Mouse (Mus musculus) limb, embryonic 14.5 days (tissue): ENCODE data around the gene Alox5ap. TPM values are rescaled to one million over a fixed set of nuclear protein-coding genes. Genes with fewer than 3 reads are reported as not detected.

Source experiments
- ATAC-seq: fragments of 200-750 bp; cut with Nextera tagmentation; 2 replicates; pipeline ENCODE4 v1.8.0; 2017; ENCODE audit warnings: low read depth, moderate number of reproducible peaks, moderate TSS enrichment; ENCODE audit not compliant: low FRiP score
- DNase-seq: peaks from one replicate; pipeline ENCODE4 v3.0.0-alpha.2; 2015; ENCODE audit warnings: low spot score
- H3K27ac ChIP-seq: fragments of 300-500 bp; sonication (generic); replicated peaks from 2 replicates; pipeline ENCODE4 v1.5.1; 2014; ENCODE audit warnings: low read depth, mild to moderate bottlenecking, low read length, moderate library complexity, mixed read lengths
- H3K27me3 ChIP-seq: fragments of 300-500 bp; sonication (generic); 2 replicates; pipeline ENCODE4 v1.6.1; 2014; ENCODE audit warnings: low read length, mixed read lengths; ENCODE audit not compliant: control insufficient read depth, insufficient read depth
- H3K36me3 ChIP-seq: fragments of 300-500 bp; sonication (generic); 2 replicates; pipeline ENCODE4 v1.6.1; 2014; ENCODE audit warnings: mild to moderate bottlenecking, low read length, moderate library complexity, mixed read lengths; ENCODE audit not compliant: control insufficient read depth, insufficient read depth
- H3K4me1 ChIP-seq: fragments of 300-500 bp; sonication (generic); 2 replicates; pipeline ENCODE4 v1.6.1; 2014; ENCODE audit warnings: antibody characterized with exemption, low read length, mixed read lengths; ENCODE audit not compliant: control insufficient read depth, insufficient read depth
- H3K4me2 ChIP-seq: fragments of 300-500 bp; sonication (generic); replicated peaks from 2 replicates; pipeline ENCODE4 v1.6.1; 2014; ENCODE audit warnings: low read depth, mild to moderate bottlenecking, low read length, moderate library complexity; ENCODE audit not compliant: severe bottlenecking
- H3K4me3 ChIP-seq: fragments of 300-500 bp; sonication (generic); replicated peaks from 2 replicates; pipeline ENCODE4 v1.5.1; 2014; ENCODE audit warnings: low read length
- H3K9ac ChIP-seq: fragments of 300-500 bp; sonication (generic); 2 replicates; pipeline ENCODE4 v1.6.1; 2014; ENCODE audit warnings: mild to moderate bottlenecking, low read depth, low read length, moderate library complexity; ENCODE audit not compliant: severe bottlenecking
- H3K9me3 ChIP-seq: fragments of 300-500 bp; sonication (generic); 2 replicates; pipeline ENCODE4 v1.6.1; 2016; ENCODE audit warnings: low read length; ENCODE audit not compliant: control insufficient read depth
- POLR2A ChIP-seq: fragments of 200-500 bp; IDR thresholded peaks from 2 replicates; pipeline ENCODE4 v1.8.0; 2012; ENCODE audit warnings: inconsistent platforms, mild to moderate bottlenecking, moderate library complexity, borderline replicate concordance; ENCODE audit not compliant: insufficient read depth, insufficient read length; ENCODE audit errors: extremely low read depth
- WGBS: fragments of 180-500 bp; shearing (Covaris S2); extraction: QIAGEN DNeasy Blood & Tissue Kit; methylation state at CpG from one replicate; pipeline ENCODE4 v1.1.7; 2014; 5-methylcytosine and 5-hydroxymethylcytosine counted together
- polyA plus RNA-seq, 2 experiments: library from polyadenylated mRNA; depleted of rRNA in 1 of 2; stranded (reverse) in 1 of 2; unstranded in 1 of 2; fragments of >200 nt; fragmentation: Nextera tagmentation in 1 of 2; extraction: Ambion mirVana in 1 of 2; gene quantifications; 2 replicates each; pipeline versions ENCODE4 v1.2.1 to v1.2.3; 2012 to 2014

The Alox5ap gene
- polyA plus RNA-seq (2012; rRNA removed) (18.6 and 21.6 TPM in 2 replicates), polyA plus RNA-seq (2014; fragmentation: Nextera tagmentation; extraction: Ambion mirVana) (16.1 and 18.7 TPM in 2 replicates)

- no peak within 1 kb of the TSS for H3K4me2 ChIP-seq
- ATAC-seq (no peak), DNase-seq (no peak)
- 48% methylated on average over 4 of the region's 4 CpGs for WGBS
- H3K27ac ChIP-seq = no peak within 1 kb of the TSS
- peaks cover under 1% of the 10 kb centered on the region; the same call in 1 of the 2 replicates for H3K4me1 ChIP-seq
- H3K4me3 ChIP-seq = no peak within 1 kb of the TSS
- H3K9ac ChIP-seq = no peak within 1 kb of the TSS
- TF ChIP-seq POLR2A = no peak
- no peaks in the 10 kb centered on the region for H3K27me3 ChIP-seq
- H3K36me3 ChIP-seq = no peaks in the 10 kb centered on the region
- no peaks in the 10 kb centered on the region for H3K9me3 ChIP-seq
These were observed at the start of gene Alox5ap for GRCm38 (mm10) chr5:149264405-149264804. TSS of gene Alox5ap (plus strand) at chr5:149264767.

GRCm38 (mm10) chr5:149215540-149215939 is 49.0 kb upstream of the Alox5ap start:
- DNase-seq (no peak), ATAC-seq (no peak)
- TF ChIP-seq POLR2A = no peak
- H3K4me3 ChIP-seq = no peak overlapping the region
- H3K27me3 ChIP-seq = no peaks in the 10 kb centered on the region
- H3K4me2 ChIP-seq = no peak overlapping the region
- no peaks in the 10 kb centered on the region for H3K4me1 ChIP-seq
- H3K9ac ChIP-seq = no peak overlapping the region
- no peaks in the 10 kb centered on the region for H3K9me3 ChIP-seq
- peaks cover 68% of the 10 kb centered on the region for H3K36me3 ChIP-seq
- WGBS = 99% methylated on average over 7 of the region's 7 CpGs
- no peak overlapping the region for H3K27ac ChIP-seq

GRCm38 (mm10) chr5:149217524-149218357 is 46.8 kb upstream of the Alox5ap start:
- Histone ChIP-seq H3K27me3 (no peaks in the 10 kb centered on the region), H3K27ac (no peak overlapping the region), H3K36me3 (peaks cover 46% of the 10 kb centered on the region), H3K9me3 (no peaks in the 10 kb centered on the region), H3K4me1 (no peaks in the 10 kb centered on the region), H3K4me2 (no peak overlapping the region), H3K4me3 (no peak overlapping the region), H3K9ac (no peak overlapping the region)
- DNase-seq = no peak
- ATAC-seq = no peak; the same call in 1 of the 2 replicates
- TF ChIP-seq POLR2A = no peak
- 92% methylated on average over 6 of the region's 6 CpGs for WGBS

- H3K4me2 ChIP-seq = no peak overlapping the region
- H3K36me3 ChIP-seq = peaks cover 28% of the 10 kb centered on the region
- H3K9ac ChIP-seq = no peak overlapping the region
- peaks cover 3% of the 10 kb centered on the region; the same call in 1 of the 2 replicates for H3K4me1 ChIP-seq
- WGBS = 86% methylated on average over 3 of the region's 3 CpGs
- no peak overlapping the region for H3K4me3 ChIP-seq
- ATAC-seq (no peak), DNase-seq (no peak)
- TF ChIP-seq POLR2A = no peak
- no peaks in the 10 kb centered on the region for H3K27me3 ChIP-seq
- no peaks in the 10 kb centered on the region for H3K9me3 ChIP-seq
- no peak overlapping the region for H3K27ac ChIP-seq
These were observed 45.1 kb upstream of the Alox5ap start for GRCm38 (mm10) chr5:149219493-149219892.

GRCm38 (mm10) chr5:149221355-149221754 is 43.2 kb upstream of the Alox5ap start:
- Histone ChIP-seq H3K9ac (no peak overlapping the region), H3K4me2 (no peak overlapping the region), H3K4me1 (peaks cover 6% of the 10 kb centered on the region; the same call in 1 of the 2 replicates), H3K27me3 (no peaks in the 10 kb centered on the region), H3K36me3 (peaks cover 9% of the 10 kb centered on the region), H3K27ac (no peak overlapping the region), H3K4me3 (no peak overlapping the region), H3K9me3 (no peaks in the 10 kb centered on the region)
- 92% methylated on average over 4 of the region's 4 CpGs for WGBS
- DNase-seq = no peak
- no peak for TF ChIP-seq POLR2A
- ATAC-seq = no peak
